Mouse (Mus musculus): ENCODE results near the gene Ccin.

DNA sequence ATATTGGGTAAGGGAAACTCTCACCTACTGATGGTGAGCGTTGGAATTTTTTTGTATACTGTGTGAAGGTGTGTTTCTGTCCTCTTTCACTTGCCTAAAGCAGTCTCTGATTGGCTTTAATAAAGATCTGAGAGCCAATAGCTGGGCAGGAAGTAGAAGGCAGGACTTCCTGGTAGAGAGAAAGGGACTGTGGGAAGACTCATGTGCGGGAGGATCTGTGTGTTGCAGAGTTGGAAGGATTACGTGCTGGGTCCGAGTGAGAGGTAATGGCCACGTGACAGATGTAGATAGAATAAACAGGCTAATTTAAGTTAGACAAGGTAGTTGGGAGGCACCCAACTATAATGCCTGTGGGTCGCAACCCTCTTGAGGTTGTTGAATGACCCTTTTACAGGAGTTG, 20.3 kb downstream of the Ccin start:
- TF ChIP-seq GATA1 (IDR thresholded peaks at IDR 0.05; ENCODE audit: low read length) (no peak), TAL1 (IDR thresholded peaks at IDR 0.05; ENCODE audit: low read length) (no peak)
